Mouse (Mus musculus): Measurements from ENCODE around the gene Adgrb2. TPM values are rescaled to one million over a fixed set of nuclear protein-coding genes. Genes with fewer than 3 reads are reported as not detected.

Adgrb2 gene
- polyA plus RNA-seq, 1 experiment: 6.7 TPM

- no peaks in the 10 kb centered on the region for H3K4me1 ChIP-seq (replicated peaks; ENCODE audit: control insufficient read depth, insufficient read depth, low read length)
- WGBS: 64% methylated on average over 10 of the region's 10 CpGs
- no peaks in the 10 kb centered on the region for H3K36me3 ChIP-seq (ENCODE audit: control insufficient read depth, insufficient read depth, low read length)
- H3K27me3 ChIP-seq (ENCODE audit: control insufficient read depth, insufficient read depth, low read length): no peaks in the 10 kb centered on the region
- no peak overlapping the region for H3K4me3 ChIP-seq (ENCODE audit: control insufficient read depth, insufficient read depth, low read length)
- H3K27ac ChIP-seq (ENCODE audit: control insufficient read depth, insufficient read depth, low read length): no peak overlapping the region
- DNase-seq: no peak
- TF ChIP-seq POLR2A (IDR thresholded peaks at IDR 0.05; ENCODE audit: control insufficient read depth, extremely low read depth, insufficient read depth, low read length, poor library complexity) (no peak), CTCF (IDR thresholded peaks at IDR 0.05; ENCODE audit: borderline replicate concordance, control insufficient read depth, extremely low read depth, insufficient read depth, low read length, poor library complexity) (no peak)
Measured at GRCm38 (mm10) chr4:129966201-129966600, 18.5 kb upstream of the Adgrb2 start.

DNA sequence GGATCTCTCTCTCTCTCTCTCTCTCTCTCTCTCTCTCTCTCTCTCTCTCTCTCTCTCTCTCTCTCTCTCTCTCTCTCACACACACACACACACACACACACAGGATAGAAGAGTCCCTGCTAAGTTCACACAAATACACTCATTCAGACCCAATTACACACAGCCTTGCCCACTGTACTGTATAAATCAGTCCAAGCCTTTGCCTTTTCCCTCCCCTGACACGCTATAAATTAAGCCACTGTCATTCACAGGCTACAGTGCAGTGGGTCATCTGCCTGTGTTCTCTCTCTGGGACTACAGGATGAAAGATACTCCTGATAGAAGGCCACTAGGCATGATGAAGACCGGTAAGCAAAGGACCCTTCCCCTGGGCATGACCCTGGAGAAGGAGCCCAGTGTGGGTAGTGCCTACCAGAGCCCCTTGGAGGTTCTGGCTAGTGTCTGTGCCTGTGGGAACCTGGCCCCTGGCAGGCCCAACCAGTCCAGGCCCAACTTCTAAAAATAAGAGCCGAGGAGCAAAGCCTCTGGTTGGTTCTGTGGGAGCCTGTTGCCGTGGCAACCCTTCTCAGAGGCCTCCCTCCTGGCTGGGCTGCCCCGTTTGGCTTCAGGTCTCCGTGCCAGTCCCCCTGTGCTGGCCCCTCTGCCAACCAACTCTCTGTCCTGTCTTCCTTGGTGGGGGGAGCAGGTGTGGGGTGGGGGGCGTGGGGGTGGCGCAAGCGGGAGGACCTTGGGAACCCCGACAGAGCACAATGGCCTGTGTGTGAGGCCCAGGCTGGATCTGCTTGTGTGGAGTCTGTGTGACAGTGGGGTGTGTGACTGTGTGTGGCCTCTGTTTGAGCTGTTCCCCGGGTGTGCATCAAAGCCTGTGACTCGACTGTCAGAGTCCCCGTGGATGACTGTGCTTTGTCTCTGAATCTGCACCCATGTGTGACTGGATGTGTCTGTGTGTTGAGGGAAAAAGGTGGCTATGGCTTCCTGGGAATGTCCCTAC is 17.4 kb upstream of the Adgrb2 start:
- no peak overlapping the region for H3K27ac ChIP-seq (ENCODE audit: control insufficient read depth, insufficient read depth, low read length)
- WGBS: 57% methylated on average over 13 of the region's 13 CpGs
- no peaks in the 10 kb centered on the region for H3K4me1 ChIP-seq (replicated peaks; ENCODE audit: control insufficient read depth, insufficient read depth, low read length)
- no peaks in the 10 kb centered on the region for H3K27me3 ChIP-seq (ENCODE audit: control insufficient read depth, insufficient read depth, low read length)
- no peak for TF ChIP-seq POLR2A (IDR thresholded peaks at IDR 0.05; ENCODE audit: control insufficient read depth, extremely low read depth, insufficient read depth, low read length, poor library complexity)
- TF ChIP-seq CTCF (IDR thresholded peaks at IDR 0.05; ENCODE audit: borderline replicate concordance, control insufficient read depth, extremely low read depth, insufficient read depth, low read length, poor library complexity): no peak
- H3K36me3 ChIP-seq (ENCODE audit: control insufficient read depth, insufficient read depth, low read length): no peaks in the 10 kb centered on the region
- DNase-seq: no peak
- no peak overlapping the region for H3K4me3 ChIP-seq (ENCODE audit: control insufficient read depth, insufficient read depth, low read length)

GRCm38 (mm10) chr4:129970168-129970567 is 14.5 kb upstream of the Adgrb2 start:
- WGBS: 87% methylated on average over 8 of the region's 8 CpGs
- DNase-seq: no peak
- Histone ChIP-seq H3K4me3 (ENCODE audit: control insufficient read depth, insufficient read depth, low read length) (no peak overlapping the region), H3K36me3 (ENCODE audit: control insufficient read depth, insufficient read depth, low read length) (no peaks in the 10 kb centered on the region), H3K27me3 (ENCODE audit: control insufficient read depth, insufficient read depth, low read length) (no peaks in the 10 kb centered on the region; the same call in 1 of the 2 replicates), H3K4me1 (replicated peaks; ENCODE audit: control insufficient read depth, insufficient read depth, low read length) (no peaks in the 10 kb centered on the region), H3K27ac (ENCODE audit: control insufficient read depth, insufficient read depth, low read length) (no peak overlapping the region)
- TF ChIP-seq CTCF (IDR thresholded peaks at IDR 0.05; ENCODE audit: borderline replicate concordance, control insufficient read depth, extremely low read depth, insufficient read depth, low read length, poor library complexity): no peak
- TF ChIP-seq POLR2A (IDR thresholded peaks at IDR 0.05; ENCODE audit: control insufficient read depth, extremely low read depth, insufficient read depth, low read length, poor library complexity): no peak

DNA sequence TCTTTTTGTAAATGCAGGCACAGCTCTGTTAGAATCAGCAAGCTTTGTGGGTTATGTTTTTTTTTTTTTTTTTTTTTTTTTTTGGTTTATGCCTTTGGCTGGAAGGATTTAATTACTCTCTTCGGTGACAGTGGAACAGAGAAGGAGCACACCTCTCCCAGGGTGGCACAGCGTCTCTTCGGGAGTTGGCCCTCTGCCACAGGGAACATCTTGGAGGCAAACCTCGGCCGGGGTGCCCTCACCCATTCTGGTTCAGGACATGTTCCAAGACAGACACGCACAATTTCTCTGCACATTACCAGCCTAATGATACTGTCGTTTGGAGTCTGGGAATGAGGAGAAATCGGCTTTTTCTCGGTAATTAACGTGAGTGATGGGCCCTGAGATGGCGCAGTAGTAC is 13.8 kb upstream of the Adgrb2 start:
- H3K27me3 ChIP-seq (ENCODE audit: control insufficient read depth, insufficient read depth, low read length): no peaks in the 10 kb centered on the region; the same call in 1 of the 2 replicates
- 89% methylated on average over 11 of the region's 11 CpGs for WGBS

GRCm38 (mm10) chr4:129971989-129972388 is 12.7 kb upstream of the Adgrb2 start:
- Histone ChIP-seq H3K27ac (ENCODE audit: control insufficient read depth, insufficient read depth, low read length) (no peak overlapping the region), H3K36me3 (ENCODE audit: control insufficient read depth, insufficient read depth, low read length) (no peaks in the 10 kb centered on the region), H3K27me3 (ENCODE audit: control insufficient read depth, insufficient read depth, low read length) (no peaks in the 10 kb centered on the region; the same call in 1 of the 2 replicates), H3K4me1 (replicated peaks; ENCODE audit: control insufficient read depth, insufficient read depth, low read length) (no peaks in the 10 kb centered on the region), H3K4me3 (ENCODE audit: control insufficient read depth, insufficient read depth, low read length) (no peak overlapping the region)
- WGBS: 54% methylated on average over 7 of the region's 7 CpGs
- no peak for DNase-seq
- TF ChIP-seq POLR2A (IDR thresholded peaks at IDR 0.05; ENCODE audit: control insufficient read depth, extremely low read depth, insufficient read depth, low read length, poor library complexity) (no peak), CTCF (IDR thresholded peaks at IDR 0.05; ENCODE audit: borderline replicate concordance, control insufficient read depth, extremely low read depth, insufficient read depth, low read length, poor library complexity) (no peak)

More for the DNA sequence above, 13.8 kb upstream of the Adgrb2 start:
- Histone ChIP-seq H3K27ac (ENCODE audit: control insufficient read depth, insufficient read depth, low read length) (no peak overlapping the region), H3K4me1 (replicated peaks; ENCODE audit: control insufficient read depth, insufficient read depth, low read length) (no peaks in the 10 kb centered on the region), H3K4me3 (ENCODE audit: control insufficient read depth, insufficient read depth, low read length) (no peak overlapping the region), H3K36me3 (ENCODE audit: control insufficient read depth, insufficient read depth, low read length) (no peaks in the 10 kb centered on the region)
- TF ChIP-seq POLR2A (IDR thresholded peaks at IDR 0.05; ENCODE audit: control insufficient read depth, extremely low read depth, insufficient read depth, low read length, poor library complexity): no peak
- no peak for TF ChIP-seq CTCF (IDR thresholded peaks at IDR 0.05; ENCODE audit: borderline replicate concordance, control insufficient read depth, extremely low read depth, insufficient read depth, low read length, poor library complexity)
- no peak for DNase-seq

DNA sequence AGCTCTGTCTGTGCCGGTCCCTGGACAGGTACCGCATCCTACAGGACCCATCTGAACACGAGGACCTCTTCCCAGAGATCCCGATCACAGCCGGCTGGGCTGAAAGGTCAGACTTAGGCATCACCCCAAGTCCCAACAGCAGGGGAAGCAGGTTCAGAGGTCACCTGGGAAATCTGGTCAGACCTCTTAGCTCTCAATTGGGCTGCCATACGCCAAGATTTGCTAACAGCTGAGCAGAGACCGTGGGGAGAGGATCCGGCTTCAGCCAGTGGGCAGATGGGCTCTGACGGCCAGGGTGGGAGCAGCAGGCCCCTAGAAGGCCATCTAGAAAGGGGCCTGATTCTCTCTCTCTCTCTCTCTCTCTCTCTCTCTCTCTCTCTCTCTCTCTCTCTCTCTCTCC is 10.4 kb upstream of the Adgrb2 start:
- Histone ChIP-seq H3K36me3 (ENCODE audit: control insufficient read depth, insufficient read depth, low read length) (no peaks in the 10 kb centered on the region), H3K27me3 (ENCODE audit: control insufficient read depth, insufficient read depth, low read length) (no peaks in the 10 kb centered on the region; the same call in 1 of the 2 replicates), H3K4me3 (ENCODE audit: control insufficient read depth, insufficient read depth, low read length) (no peak overlapping the region), H3K27ac (ENCODE audit: control insufficient read depth, insufficient read depth, low read length) (no peak overlapping the region), H3K4me1 (replicated peaks; ENCODE audit: control insufficient read depth, insufficient read depth, low read length) (no peaks in the 10 kb centered on the region)
- no peak for TF ChIP-seq CTCF (IDR thresholded peaks at IDR 0.05; ENCODE audit: borderline replicate concordance, control insufficient read depth, extremely low read depth, insufficient read depth, low read length, poor library complexity)
- TF ChIP-seq POLR2A (IDR thresholded peaks at IDR 0.05; ENCODE audit: control insufficient read depth, extremely low read depth, insufficient read depth, low read length, poor library complexity): no peak
- 80% methylated on average over 9 of the region's 9 CpGs for WGBS
- DNase-seq: no peak
